Mouse (Mus musculus) spleen, postnatal 10 days (tissue): ENCODE measurements around the gene Trappc6b.

Source experiments
- DNase-seq, 2 experiments: peaks; one replicate each; pipeline ENCODE4 v3.0.0; 2021 to 2022; ENCODE audit warnings: low spot score in 2 of 2

Trappc6b gene

GRCm38 (mm10) chr12:59055196-59055850, 5.9 kb downstream of the Trappc6b start:
- no peak for DNase-seq

DNA sequence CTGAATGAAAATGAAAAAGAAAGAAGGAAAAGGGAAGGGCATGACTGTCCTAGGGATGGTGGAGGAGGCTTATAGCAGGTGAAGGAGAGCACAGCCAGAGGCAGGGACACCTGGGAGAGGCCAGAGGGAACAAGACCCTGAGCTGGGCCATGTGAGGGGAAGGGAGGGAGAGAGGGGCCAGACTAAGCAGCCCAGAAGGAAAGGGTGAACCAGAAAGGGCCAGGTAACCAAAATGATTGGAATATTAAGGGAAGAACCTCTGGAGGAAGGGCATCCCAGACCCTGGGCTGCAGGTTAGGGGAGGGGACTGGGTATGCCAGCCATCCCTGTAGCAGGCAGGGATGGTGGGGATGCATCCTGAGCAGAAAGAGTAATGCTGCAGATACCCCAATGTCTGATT, 7.3 kb downstream of the Trappc6b start:
- DNase-seq, result no peak

GRCm38 (mm10) chr12:59053166-59053565, 8.1 kb downstream of the Trappc6b start:
- DNase-seq, result no peak

DNA sequence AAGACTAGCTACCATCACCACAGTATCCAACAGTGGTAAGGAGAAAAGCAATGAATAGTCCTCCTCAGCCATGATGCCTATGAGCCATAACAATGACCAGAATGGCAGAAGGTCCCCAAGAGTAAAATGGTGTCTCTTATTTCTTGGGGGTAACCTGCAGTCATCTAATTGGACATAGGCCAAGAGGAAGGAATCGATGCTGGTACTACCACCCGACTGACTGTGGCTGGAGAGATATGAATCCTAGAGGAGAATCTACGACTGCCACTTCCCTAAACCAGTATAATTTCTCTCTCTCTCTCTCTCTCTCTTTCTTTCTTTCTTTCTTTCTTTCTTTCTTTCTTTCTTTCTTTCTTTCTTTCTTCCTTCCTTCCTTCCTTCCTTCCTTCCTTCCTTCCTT, 8.8 kb downstream of the Trappc6b start:
- DNase-seq, result no peak

GRCm38 (mm10) chr12:59040851-59041250, 20.4 kb downstream of the Trappc6b start:
- DNase-seq, result no peak

GRCm38 (mm10) chr12:59039971-59040844, 21.1 kb downstream of the Trappc6b start:
- peak in 1 of 2 experiments; percentile 66 for DNase-seq

DNA sequence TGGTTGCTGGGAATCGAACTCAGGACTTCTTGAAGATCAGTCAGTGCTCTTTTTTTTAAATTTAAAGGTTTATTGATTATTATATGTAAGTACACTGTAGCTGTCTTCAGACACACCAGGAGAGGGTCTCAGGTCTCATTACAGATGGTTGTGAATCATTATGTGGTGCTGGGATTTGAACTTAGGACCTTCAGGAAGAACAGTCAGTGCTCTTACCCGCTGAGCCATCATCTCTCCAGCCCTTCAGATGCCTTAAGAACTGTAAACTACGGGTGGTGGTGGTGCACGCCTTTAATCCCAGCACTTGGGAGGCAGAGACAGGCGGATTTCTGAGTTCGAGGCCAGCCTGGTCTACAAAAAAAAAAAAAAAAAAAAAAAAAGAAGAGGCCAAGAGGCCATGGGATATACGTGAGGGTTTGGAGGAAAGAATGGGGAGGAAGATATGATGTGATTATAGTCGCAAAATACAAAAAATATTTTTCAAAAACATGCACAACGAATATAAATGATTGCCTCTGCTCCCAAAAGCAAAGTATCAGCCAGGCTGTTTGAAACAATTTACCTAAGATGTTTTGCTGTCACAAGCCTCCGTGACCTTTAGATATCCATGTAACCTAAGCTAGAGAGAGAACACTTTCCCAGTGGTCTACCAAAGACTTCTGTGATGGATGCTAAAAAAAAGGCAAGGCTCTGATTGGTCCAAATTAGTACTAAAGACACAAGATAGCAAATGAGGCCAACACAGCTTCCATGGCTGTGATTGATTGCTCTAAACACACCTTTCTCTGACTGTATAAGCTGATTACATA, 21.9 kb downstream of the Trappc6b start:
- DNase-seq, result no peak

DNA sequence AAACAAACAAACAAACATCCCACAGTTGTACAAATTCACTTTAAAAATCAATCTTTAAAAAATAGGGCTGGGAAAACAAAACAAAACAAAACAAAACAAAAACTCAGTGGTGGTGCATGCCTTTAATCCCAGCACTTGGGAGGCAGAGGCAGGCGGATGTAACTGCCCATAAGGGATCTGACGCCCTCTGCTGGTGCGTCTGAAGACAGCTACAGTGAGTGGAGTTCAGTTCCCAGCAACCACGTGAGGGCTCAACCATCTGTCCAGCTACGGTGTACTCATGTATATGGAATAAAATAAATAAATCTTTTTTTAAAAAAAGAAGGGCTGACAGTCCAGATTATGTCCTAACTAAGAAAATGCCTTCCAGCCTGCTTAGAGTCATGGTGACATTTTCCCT, 29.2 kb downstream of the Trappc6b start:
- DNase-seq, result peak in 1 of 2 experiments; percentile 52

DNA sequence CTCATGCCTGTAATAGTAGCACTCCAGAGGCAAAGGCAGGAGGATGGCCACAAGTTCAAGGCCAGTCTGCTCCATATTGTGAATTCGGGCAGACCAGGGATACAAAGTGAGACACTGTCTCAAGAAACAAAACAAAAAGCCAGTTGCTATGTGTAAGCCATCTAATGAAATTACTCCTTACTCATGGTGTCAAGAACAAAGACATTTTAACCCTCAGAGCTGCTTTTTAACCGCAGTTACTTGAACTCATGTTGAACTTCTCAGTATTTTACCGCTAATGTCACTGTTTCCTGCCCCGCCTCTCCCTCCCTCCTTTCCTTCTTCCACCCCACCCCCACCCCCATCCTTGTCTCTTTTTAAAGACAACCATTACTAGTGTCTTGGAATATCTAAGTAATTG, 40.0 kb downstream of the Trappc6b start:
- DNase-seq, result no peak

- no peak for DNase-seq
These were observed 41.4 kb downstream of the Trappc6b start for GRCm38 (mm10) chr12:59019891-59020290.

DNA sequence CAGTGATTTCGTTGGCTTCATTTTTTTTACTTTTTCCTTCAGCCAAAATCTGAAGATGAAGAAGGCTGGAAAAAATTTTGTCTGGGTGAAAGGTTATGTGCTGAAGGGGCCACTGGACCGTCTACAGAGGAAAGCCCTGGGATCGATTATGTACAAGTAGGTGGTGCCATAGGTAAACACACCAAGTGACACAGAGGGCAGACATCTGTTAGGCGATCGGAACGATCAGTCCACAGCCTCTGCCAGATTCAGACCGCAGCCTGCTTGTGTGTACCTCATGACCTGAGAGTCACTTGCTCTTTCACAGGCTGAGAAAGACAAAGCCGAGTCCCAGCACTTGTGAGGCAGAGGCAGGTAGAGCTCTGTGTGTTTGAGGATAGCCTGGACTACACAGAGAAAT, 43.3 kb downstream of the Trappc6b start:
- no peak for DNase-seq

DNA sequence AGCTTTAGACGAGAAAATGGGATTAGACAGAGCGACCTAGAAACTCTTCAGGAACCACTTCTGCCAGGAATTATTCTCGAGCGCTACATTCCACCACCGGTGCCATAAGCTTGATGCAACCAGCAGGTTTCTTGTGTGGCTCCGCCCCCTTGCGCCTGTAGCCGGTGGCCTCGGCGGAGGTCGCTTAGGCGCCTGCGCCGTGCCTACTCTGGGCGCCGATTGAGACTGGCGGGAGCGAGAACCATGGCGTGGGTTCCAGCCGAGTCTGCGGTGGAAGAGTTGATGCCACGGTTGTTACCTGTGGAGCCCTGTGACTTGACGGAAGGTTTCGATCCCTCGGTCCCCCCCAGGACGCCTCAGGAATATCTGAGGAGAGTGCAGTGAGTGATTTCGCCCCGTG, 48.0 kb downstream of the Trappc6b start, which contains the start of gene Gemin2:
Gene Gemin2, plus strand, starts transcription at position 160 of the 400 bp plus-strand sequence.
- DNase-seq, result peak; percentile 89 to 96

GRCm38 (mm10) chr12:59012710-59013091, 48.6 kb downstream of the Trappc6b start:
- no peak for DNase-seq

DNA sequence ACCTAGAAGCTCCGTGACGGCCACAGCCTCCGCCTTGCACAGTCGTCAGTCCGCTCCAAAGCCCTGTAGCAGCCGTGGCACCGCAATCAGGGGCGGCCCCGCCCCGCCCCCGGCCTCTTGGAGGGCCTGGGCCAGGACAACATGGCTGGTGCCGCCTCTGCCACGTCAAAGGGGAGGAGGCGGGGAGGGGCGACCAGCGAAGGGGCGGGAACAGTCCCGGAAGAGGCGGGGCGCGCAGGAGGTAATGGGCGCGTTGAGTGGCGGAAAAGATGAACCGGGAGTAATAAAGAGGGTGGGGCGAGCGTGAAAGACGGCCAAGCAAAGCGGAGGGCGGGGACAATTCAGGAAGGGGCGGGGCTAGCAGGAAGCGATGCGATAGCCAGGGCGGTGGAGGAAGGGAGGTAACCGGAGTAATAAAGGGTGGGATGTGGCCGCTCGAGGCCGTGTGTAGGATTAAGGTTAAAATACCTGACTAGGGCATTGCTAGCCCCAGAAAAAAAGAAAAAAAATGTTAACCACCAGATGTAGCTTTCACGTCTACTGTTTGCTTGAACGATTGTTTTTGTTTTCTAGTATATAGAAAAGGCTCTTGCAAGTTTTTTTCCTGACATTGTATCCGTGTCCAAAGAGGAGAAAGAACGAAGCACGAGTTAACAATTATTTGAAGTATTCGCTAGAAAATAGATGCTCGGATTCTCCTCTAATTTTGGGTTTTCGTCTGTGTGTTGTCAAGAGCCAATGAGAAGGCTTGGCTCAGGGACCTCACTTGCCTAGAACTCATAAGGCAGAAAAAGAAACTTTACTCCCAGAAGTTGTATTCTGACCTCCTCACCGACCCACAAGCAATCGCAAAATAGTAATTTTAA, 49.2 kb downstream of the Trappc6b start, which contains the start of gene Sec23a:
Gene Sec23a, minus strand, starts transcription at position 174 of the 866 bp plus-strand sequence.
- peak; percentile 98 to 100 for DNase-seq

DNA sequence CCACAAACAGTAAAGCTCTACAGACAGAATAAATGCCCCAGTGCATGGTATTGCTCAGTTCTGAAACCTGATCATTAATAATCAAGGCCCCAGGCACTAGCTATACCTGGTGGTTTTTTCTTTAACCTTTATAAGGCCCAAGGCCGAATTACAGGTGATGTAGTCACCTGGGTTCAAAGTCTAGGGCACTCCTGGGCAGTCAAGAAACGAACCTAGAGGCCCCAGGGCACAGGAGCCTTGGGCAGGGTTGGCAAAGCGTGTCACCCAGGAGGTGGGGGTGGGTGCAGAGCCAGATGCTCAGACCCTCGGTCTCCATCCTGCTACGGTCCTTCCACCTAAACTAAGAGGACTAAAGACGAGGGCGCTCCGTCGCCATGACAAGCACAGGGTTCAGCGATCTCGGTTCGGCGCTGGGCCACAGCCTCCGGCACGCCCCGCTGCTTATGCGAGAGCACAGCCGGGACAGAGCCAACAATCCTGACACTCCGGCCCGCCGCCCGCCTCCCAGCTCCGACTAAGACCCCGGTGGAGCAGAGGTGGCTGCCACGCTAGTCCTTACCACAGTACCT, 49.9 kb downstream of the Trappc6b start:
- no peak for DNase-seq

DNA sequence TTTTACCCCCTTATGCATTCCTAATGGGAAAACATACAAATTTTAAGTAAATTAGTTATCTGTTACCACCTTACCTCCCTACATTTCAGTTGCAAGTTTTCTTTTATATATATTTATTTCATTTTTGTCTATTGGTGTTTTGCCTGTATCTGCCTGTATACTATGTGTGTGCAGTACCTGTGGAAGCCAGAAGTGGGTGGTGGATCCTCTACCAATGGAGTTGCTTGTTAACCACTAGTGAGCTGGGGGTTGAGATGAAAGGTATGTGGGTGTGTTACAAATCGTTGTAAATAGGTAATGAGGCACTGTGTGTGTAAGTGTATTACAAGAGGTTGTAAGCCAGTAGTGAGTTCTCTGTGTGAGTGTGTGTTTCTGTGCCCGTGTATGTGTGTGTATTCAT, 50.8 kb downstream of the Trappc6b start:
- DNase-seq, result peak in 1 of 2 experiments; percentile 61
